Mouse (Mus musculus) B cell, adult 2 months (primary cell): ENCODE data around the gene Orc5.

Experiments used
- DNase-seq, 2 experiments: peaks; one replicate each; pipeline ENCODE4 v3.0.0; 2022

The Orc5 gene

DNA sequence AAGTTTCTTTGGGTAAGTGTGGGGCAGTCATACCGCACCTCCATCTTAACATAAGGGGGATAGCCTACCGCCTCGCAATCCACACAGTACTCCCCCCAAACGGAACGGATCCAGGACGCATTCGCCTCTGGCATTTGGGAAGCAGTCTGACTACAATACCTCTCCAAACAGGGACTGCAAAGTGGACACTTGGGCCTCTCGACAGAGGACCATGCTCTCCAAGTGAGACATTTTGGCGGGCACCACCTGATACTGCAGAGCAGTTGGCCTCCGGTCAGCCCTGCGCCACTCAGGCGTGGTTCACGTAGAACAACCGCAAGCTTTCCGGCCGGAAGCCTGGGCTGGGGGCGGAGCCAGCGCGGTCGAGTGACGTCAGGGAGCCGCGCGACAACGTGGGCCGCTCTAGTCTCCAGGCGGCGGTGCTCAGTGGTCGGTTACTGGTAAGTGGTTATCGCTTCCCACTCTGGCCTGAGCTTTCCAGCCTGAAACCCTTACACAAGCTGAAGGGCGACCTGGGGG is at the start of gene Orc5:
Orc5 (minus strand) TSS at position 397 of the 519 bp plus-strand sequence.
- DNase-seq, result peak; percentile 93 to 94

DNA sequence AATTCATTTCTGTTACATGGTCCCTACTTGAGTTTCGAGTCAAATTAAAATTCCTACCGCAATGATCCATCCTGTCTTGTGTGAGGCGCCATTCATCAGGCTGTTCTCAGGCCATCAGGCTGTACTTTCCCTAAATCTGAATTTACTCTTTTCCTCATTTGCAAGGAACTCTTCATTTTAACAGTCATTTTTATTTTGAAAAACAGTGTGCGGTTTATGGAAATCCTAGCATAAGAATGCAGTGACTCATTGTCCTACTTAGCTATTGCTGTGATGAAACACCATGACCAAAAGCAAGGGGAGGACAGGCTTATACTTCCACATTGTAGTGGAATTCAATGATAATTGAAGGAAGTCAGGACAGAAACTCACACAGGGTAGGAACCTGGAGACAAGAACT is 46.8 kb upstream of the Orc5 start:
- DNase-seq, result no peak

DNA sequence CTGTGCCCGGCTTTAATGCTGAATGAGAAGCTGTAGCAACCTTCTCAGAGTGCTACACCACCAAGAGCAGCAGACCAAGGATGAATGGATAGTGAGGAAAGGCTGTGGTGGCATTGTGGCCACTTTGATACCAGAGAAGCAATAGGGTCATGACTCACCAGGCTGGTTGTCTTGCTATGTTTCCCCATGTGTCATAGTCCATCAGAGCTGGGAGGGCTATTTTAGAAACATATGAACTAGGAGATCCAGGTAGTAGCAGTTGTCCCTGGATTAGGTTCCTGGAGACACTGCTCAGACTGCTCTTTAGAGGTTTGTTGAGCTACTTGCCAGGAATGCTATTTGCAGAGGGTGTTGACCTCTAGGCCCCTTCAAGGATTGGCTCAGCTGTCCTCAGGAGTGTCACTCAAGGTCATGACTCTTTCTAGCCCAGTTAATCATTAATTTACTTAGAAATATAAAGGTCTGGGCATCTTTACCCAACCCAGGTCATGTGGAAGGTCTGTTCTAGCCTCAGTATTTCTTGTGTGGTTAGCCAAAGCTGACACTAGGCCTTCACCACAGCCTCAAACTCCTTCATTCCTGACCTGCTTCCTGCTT is 39.2 kb upstream of the Orc5 start:
- no peak for DNase-seq

DNA sequence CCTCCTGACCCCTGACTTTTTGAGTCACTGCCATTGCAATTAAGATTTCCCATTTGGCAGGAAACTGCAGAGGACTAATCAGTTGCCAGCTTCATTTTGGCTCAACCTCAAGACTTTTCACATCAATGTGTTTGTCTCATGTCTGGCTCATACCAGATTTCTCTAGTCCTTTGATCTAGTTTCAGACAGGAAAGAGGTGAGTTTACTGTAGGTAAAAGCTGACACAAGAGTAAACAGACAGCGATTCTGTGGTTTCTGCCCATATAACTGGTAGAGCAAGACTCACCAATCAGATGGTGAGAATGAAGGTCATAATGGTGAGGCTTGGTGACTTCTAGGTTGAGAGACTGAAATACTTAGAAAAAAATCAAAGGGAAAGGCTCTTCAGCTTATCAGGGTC is 37.3 kb upstream of the Orc5 start:
- DNase-seq, result no peak

DNA sequence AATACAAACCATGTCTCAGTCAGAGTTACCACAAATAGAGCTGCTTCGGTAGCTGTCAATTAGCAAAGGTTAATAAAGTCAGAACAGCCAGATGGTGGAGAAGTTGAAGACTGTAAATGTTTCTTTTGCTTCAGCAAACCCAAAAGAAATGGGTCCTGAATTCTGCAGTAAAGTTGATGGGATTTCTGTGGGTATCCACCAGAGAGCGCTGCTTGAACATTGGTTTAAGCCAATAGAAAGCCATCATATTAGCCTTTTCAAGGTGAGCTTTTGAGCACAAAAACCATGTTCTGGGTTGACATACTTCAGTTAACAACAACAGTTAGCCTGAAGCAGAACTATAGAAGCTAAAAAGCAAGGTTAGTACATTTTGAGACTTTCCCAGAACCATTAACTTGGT is 34.3 kb upstream of the Orc5 start:
- DNase-seq, result no peak

DNA sequence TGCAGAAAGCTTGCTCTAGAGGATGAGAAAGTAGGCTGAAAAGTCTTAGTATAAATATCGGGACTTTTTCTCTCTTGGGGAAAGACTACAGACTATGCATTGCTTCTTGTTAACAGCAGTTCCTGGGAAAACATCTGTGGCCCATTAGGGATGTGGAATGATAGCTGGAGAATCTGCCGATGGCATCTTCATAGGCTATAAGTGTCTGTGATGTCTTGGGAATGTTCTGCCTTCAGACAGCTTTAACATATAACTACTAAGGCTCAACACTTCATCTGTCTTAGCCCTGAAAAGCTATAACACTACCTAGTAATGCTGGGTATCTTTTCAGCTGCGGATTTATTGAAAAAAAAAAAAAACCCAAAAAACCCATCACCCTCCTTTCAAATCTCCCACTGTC is 27.8 kb upstream of the Orc5 start:
- no peak for DNase-seq

DNA sequence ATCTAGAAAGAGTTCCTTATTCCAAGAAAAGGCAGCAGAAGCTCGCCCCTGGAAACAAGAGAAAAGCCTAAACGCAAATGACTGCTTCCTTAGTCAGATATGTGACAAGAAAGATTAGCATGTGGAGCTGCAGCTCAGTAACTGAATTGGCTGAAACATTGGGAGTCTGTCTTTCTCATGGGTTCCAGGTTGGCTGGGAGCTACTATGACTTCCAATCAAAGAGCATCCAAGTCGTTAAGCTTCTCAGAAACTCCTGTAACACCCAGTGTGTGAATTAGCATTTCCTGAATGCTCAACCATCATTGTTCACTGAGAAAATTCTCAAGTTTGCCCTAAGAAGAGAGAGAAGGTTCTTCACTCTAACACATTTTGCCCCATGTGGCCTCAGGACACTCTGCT is 24.5 kb upstream of the Orc5 start:
- no peak for DNase-seq

DNA sequence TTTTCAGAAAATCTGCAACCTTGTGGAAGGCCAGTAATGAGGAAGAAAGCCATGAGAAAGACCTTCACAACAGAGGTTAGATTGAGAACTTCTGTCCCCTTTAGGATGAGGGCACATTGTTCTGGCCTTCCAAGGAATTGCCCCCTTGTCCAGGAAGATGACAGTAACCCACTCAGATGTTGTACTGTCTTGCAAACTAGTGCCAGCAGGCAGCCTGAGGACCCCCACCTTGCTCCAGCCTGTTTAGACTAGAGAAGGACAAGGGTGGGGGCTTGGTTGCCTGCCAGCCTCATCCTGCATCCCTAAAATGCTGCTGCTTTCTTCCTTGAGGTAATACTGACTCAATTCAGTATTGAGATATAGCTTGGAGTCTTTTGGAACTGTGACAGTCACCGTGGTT is 23.9 kb upstream of the Orc5 start:
- no peak for DNase-seq

DNA sequence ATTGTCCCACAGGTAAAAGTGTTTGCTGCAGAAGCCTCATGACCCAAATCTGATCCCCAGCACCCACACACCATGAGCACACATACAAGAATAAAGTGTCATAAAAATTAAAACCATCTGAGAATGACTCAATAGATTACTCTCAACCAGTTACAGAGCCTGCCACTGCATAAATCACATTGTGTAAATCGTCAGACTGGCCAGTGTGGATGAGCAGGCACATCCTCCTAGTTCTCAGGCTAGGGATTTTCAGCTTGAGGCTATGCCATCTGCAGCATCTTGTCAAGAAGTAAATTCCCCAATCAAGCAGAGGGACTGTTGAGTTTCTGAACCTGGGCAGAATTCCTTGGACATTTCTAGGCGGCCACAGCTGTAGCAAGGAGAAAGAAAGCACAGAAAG is 23.5 kb upstream of the Orc5 start:
- DNase-seq, result no peak

DNA sequence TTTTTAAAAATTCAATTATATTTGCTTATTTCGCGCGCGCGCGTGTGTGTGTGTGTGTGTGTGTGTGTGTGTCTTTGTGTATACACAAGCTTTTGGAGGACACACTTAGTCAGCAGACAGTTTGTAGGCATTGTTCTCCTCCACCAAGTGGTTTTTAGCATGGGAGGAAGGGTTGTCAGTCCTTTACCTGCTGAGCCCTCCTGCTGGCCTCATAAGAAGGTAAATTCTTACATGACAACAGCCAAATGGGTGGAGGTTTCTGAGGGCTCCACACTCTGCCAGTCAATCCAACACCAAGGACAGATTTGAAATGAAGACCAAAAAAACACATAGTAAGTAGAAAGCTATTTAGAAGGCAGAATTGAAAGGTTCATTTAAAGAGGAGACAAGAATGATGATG is 22.7 kb upstream of the Orc5 start:
- DNase-seq, result no peak

DNA sequence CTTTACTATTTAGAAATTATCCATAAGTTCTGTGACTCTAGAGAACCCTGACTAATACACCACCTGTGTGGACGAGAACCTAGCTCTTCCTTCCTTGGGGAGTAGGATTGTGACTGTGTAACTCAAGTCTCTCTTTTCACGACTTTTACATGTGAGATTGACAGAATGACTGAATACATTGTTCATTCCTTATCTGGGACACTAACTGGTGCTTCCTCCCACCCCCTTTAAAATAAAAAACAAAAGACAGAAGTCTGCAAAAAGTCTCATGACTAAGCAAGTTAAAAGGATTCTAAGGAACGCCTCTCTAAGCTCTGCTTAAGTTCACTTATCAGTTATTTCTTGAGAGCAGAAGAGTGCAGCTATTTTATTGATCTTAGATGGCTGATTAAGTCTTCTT is 22.2 kb upstream of the Orc5 start:
- DNase-seq, result no peak

DNA sequence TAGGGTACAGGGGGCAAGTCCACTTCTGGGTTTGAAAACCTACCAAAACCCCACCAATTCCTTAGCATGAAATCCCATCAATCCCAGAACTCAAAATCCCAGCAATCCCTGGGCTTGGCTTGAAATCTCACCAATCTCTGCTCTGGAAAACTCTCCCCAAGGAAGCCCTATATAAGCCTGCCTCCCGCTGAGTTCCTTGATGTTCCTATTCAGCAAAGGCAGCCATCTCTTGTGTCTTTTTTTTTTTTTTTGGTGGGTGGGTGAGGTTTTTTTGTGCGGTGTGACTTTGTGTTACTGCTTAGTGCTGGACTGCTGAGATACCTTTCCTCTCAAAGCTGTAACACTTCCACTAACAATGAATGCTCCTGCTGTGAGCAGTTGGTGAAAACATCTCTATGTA is 15.5 kb upstream of the Orc5 start:
- DNase-seq, result no peak

DNA sequence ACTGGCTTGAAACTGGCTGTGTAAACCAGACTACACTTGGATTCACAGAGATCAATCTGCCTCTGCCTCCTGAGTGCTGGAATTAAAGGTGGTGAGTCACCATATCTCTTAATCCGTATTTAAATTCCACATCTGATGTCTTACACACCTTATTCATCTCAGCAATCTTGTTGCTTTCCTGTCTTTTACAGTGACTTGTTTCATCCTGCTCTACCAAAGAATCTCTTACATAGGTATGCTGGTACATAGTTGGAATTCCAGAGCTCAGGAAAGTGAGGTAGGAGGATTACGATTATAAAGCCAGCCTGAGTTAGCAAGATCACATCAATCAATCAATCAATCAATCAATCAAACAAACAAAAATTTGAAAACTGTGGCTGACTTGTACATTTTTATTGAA is 9.6 kb upstream of the Orc5 start:
- no peak for DNase-seq

DNA sequence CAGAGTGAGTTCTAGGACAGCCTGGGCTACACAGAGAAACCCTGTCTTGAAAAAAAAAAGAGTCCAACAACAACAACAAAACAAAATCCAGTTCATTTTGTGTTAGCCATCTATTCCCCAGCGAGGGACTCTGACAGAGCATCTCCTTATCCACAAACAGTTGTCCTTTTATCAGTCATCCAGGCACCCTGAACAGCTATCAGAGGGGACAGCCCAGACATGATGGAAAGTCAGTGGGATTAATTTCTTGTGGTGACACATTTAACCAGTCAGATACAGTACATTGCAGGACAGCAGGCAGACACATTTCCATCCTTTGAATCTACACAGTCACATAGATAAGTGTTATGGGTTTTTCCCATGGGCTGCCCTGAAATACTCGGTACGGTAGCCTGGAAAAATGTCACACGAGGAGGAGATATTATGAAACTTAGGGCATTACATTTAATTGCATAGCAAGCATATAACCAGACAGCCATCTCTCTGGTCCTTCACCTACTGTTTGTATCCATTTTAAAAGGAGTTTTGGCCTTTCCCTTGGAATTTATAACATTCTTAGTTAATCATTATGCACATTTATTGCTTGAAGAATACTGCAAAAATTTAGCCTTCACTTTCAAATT is 7.4 kb upstream of the Orc5 start:
- no peak for DNase-seq

DNA sequence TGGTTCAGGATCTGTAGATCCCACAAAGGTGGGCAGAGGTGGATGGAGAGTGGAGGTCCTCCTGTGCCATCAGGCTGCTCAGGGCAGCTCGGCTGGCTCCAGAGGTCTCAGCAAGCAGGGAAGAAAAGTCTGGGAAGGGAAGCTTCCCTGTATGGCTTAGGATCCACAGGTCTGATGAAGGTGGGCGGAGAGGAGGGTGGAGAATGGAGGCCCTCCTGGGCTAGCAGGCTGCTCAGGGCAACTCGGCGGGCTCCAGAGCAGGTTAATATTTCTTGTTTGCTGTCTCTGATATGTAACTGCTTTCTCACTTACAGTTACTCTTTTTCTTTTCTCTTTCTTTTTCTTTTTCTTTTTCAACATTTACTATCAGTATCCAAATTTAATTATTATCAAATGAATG is 6.5 kb upstream of the Orc5 start:
- no peak for DNase-seq

DNA sequence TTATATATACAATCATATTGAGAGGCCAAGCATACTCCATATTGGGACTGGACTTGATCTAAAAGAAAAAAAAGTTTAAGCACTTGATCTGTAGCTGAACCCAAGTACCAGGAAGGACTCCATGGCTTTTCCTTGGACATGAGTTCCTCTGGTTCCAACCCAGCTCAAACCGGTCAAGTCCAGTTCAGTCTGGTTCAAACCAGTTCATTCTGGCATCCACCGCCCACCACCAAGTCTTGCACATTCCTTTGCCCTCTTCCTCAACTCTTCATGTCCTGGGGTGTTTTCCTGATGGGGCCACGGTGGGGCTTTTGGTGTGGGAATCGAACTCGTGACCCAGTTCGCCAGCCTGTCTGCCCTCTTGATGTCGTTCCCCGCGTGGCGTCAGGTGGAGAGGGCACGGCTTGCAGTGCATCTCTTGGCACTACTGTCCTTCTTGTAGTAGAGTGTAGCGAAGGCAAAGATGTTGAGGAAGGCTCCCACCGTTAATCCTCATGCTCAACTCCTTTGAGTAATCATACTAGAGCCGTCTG is 2.1 kb upstream of the Orc5 start:
- no peak for DNase-seq

DNA sequence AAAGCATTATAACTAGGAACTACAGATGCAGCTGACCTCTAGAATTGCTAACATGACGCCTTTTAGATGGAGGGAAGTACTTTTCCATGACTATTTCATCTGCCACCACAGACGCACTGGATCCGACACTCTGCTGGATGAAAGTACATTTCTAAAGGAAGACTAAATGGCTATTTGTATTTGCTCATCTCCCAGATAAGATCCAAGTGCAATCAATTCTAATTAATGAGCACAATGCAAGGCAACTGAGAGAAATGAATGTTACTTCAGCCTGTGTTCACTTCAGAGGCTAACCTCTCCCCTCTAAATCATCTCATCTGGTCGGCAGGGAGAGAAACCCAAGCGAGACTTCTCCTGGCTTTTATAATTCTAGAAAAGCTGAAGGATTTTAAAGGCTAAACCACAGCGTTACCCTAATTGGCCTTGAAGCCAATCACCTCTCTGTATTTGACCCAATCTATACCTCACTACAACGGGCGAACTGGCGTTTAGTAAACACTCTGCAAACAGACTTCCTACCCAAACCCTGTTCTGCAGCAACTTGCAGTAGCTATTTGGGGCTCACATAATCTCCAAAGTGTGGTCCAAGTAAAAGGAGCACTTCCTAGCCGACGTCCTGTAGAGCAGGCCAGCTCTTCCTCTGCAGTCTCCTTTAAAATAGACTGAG is 730 bp downstream of the Orc5 start:
- DNase-seq, result no peak

DNA sequence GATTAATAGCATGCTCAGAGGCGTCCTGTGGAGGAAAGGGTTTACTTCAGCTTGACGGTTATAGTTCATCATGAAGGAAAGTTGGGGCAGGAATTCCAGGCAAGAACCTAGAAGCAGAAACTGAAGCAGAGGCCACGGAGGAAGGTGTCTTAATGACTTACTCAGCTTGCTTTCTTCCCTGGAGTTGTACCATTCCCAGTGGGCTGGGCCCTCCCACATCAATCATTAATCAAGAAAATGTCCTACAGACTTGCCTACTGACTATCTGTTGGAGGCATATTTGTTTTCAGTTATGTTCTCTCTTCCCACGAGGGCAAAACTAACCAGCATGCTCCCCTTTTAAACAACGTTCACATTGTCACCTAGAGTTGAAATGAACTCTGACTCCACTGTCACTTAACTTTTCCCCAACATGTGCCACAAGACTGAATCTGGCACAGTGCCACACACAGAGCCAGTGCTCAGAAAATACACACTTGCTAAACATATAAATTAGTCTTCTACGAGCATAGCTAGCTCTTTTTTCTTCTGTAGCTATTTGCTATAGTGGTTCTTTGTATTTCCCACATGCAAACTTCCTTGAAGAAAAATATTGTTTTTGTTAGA is 1.6 kb downstream of the Orc5 start:
- DNase-seq, result no peak

DNA sequence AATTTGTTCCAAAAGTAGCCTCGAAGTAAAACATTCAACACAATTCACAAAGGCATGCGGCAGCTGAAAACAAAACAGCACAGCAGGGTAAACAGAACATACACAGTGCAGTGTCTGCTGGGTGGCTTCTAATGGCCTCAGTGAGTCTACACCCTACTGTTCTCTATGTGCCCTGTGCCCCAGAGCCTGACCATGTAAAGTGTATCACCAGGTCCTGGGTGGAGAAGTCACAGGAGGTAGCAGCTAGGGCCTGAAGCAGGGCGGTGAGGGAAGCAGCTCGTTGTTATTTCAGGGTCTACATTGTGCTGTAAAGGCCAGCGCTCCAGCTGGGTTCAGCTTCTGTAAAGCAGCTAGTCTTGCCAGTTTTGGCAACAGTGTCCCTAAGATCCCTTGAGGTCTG is 3.7 kb downstream of the Orc5 start:
- DNase-seq, result no peak

DNA sequence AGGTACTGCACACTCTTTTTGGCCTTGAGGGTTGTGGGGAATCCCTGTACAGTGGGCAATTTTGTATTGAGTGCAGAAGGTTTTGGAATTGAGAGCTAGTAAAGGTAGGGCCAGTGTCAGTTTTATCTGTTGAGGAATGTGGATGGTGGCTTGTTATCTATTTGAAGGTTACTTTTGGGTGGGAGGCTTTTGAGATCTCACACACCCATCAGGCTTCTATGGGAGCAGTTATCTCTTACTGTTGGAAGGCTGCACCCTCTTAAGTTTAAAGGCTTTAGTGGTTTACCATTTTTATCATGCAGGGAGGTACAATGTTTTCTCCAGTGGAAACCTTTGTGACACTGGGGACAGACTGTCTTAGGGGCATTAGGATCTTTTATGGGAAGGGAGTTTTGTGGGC is 4.9 kb downstream of the Orc5 start:
- DNase-seq, result no peak

DNA sequence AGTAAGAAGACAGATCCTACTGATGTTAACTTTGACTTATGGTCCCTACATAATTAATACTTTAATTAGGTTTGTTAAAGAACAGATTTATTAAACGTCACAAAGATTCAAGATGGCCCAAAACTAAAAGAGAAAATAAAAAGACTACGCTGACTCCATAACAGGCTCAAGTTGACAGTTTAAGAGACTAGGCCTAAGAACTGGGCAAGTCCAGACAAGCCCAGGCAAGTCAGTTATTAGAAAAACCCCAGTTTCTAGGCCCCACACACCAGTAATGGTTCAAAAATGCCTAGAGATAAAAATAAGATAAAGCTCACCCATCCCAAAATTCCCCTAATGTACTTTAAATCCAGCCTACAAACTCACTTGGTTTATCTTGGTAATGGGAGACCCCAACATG is 7.6 kb downstream of the Orc5 start:
- no peak for DNase-seq

DNA sequence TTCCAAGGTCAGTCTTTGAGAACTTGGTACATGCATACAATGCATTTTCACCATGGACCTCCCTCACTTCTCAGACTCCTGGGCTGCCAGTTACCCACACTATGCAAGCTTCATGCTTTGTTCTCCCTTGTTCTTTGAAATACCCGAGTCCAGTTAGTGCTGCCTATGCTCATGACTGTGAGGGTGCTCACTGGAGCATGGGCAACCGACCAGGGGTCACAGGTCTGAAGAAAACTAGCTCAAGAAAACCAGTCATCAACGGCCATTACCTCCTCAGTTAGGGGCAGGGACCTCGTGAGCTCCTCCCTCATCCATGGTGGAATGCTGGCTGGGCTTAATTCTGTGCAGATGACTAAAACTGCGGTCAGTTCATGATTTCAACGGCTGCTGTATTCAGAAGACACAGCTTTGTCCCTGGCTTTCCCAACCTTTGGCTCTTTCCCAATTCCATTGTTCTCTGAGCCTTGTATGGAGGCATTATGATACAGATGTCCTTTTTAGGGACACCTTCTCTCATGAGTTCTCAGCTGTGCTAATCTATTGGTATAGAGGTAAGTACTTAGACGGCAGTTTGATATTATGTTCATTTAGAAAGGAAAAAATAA is 11.1 kb downstream of the Orc5 start:
- no peak for DNase-seq

DNA sequence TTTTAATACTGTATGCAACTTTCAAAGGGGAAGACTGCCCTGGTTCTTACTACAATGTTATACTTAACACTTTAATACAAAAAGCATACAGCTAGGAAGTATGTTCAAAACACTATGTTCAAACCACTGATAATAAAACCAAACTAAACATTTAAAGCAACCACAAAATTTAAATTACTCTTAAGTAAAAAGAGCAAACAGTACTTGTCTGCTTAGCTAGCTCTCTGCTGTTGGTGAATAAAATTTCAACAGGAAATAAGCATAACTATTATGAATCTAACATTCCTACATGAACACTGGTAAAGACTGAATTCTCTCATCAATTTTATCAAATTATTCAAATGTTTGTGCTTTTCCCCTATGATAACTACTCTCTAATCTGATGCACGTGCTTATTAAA is 13.5 kb downstream of the Orc5 start:
- DNase-seq, result no peak

DNA sequence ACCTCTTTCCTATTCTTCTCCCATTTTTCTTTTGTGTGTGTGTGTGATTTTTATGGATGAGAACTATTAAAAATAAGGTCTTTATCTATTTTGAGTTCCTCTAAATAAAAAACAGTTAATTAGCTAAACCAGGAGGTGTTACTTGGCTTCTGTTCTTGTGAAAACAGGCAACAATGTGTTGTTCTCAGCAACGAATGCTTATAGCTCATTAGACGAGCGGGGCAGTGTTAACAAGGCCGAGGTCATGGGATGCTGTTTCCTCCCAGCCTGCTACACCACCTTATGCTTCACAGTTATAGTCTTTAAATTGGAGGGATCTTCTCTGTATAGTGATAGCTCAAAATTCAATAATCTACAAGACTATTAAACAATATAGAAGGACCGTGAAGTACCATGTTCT is 17.7 kb downstream of the Orc5 start:
- DNase-seq, result no peak
